Mouse (Mus musculus): ENCODE results near the gene Gna11.

- TF ChIP-seq POLR2A (IDR thresholded peaks at IDR 0.05; ENCODE audit: low read depth, low read length) = no peak
- no peak for TF ChIP-seq CTCF (conservative IDR thresholded peaks at IDR 0.05; ENCODE audit: insufficient read depth, insufficient read length, low read depth, low read length)
Observed at GRCm38 (mm10) chr10:81497401-81498270, 47.4 kb downstream of the Gna11 start.
